Mouse (Mus musculus) stomach, embryonic 16.5 days (tissue): Measurements from ENCODE around the gene Acsl4. TPM values are rescaled to one million over a fixed set of nuclear protein-coding genes. Genes with fewer than 3 reads are reported as not detected.
A peak's percentile ranks its signal among the peaks of the same experiment; 100 is the strongest.

Source experiments
- ATAC-seq: fragments of 200-750 bp; cut with Nextera tagmentation; 2 replicates; pipeline ENCODE4 v1.8.0; 2017; ENCODE audit warnings: moderate number of reproducible peaks, moderate TSS enrichment; ENCODE audit not compliant: insufficient read depth, low FRiP score
- H3K27ac ChIP-seq: fragments of 300-500 bp; sonication (generic); 2 replicates; pipeline ENCODE4 v1.5.1; 2014; ENCODE audit warnings: low read length
- H3K27me3 ChIP-seq: fragments of 300-500 bp; sonication (generic); 2 replicates; pipeline ENCODE4 v1.6.1; 2014; ENCODE audit warnings: low read length, control low read depth, mixed read lengths; ENCODE audit not compliant: control insufficient read depth, insufficient read depth
- H3K36me3 ChIP-seq: fragments of 300-500 bp; sonication (generic); 2 replicates; pipeline ENCODE4 v1.6.1; 2014; ENCODE audit warnings: low read length; ENCODE audit not compliant: control insufficient read depth, insufficient read depth
- H3K4me1 ChIP-seq: fragments of 300-500 bp; sonication (generic); 2 replicates; pipeline ENCODE4 v1.6.1; 2014; ENCODE audit warnings: low read length, control low read depth, mixed read lengths; ENCODE audit not compliant: control insufficient read depth, insufficient read depth
- H3K4me2 ChIP-seq: fragments of 300-500 bp; sonication (generic); 2 replicates; pipeline ENCODE4 v1.6.1; 2014; ENCODE audit warnings: low read depth, low read length, mixed read lengths
- H3K4me3 ChIP-seq: fragments of 300-500 bp; sonication (generic); replicated peaks from 2 replicates; pipeline ENCODE4 v1.5.1; 2014; ENCODE audit warnings: mild to moderate bottlenecking, low read length
- H3K9ac ChIP-seq: fragments of 300-500 bp; sonication (generic); 2 replicates; pipeline ENCODE4 v1.6.1; 2014; ENCODE audit warnings: low read length
- H3K9me3 ChIP-seq: fragments of 300-500 bp; sonication (generic); replicated peaks from 2 replicates; pipeline ENCODE4 v1.6.1; 2016; ENCODE audit warnings: low read length, control low read depth; ENCODE audit not compliant: control insufficient read depth
- WGBS: fragments of 180-500 bp; shearing (Covaris S2); extraction: QIAGEN DNeasy Blood & Tissue Kit; methylation state at CpG from one replicate; pipeline ENCODE4 v1.1.7; 2014; 5-methylcytosine and 5-hydroxymethylcytosine counted together
- polyA plus RNA-seq: library from polyadenylated mRNA; unstranded; fragments of >200 nt; fragmentation: Nextera tagmentation; extraction: Ambion mirVana; gene quantifications from 2 replicates; pipeline ENCODE4 v1.2.1, GENCODE M21; 2015

The Acsl4 gene
- polyA plus RNA-seq, 1 experiment from 2014 or later = 14.6 TPM

DNA sequence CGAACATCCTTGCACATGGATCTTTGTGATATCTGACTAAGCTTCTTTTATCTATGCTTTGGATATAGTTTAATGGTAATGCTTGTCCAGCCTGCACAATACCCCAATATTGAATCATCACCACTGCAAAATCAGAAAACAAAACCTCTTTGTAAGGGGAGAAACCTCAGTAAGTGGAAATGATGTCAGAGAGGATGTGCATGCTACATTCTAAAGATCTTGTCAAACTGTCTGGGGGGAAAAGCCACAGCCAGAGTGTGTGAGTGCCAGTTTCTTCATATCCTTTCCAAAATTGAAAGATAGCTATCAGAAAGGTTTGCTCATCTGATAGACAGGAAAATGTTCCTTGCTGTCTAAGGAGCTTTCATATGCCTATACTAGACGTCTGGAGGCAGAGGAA lies 8.3 kb upstream of the Acsl4 start:
- Histone ChIP-seq H3K36me3 (no peaks in the 10 kb centered on the region), H3K4me1 (no peaks in the 10 kb centered on the region), H3K9ac (no peak overlapping the region), H3K27me3 (no peaks in the 10 kb centered on the region), H3K27ac (no peak overlapping the region), H3K4me2 (no peak overlapping the region), H3K9me3 (no peaks in the 10 kb centered on the region), H3K4me3 (no peak overlapping the region)
- WGBS = 70% methylated on average over 2 of the region's 2 CpGs
- ATAC-seq = no peak

DNA sequence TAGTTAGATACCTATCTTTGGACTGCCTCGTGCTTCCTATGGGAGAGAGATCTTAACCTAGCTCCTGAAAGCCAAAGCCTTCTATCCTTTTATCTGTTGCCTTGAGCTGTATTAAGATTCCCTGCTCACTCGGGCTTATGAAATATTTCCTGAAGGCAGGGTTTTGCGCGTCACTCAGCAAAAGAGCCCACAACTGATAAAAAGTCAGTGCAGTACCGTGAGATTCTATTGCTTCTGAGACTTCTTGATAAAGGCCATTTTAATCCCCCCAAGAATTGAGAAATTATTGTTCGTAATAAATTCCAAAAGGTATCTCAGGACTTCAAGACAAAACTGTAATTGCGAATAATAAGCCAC lies 552 bp upstream of the Acsl4 start:
- WGBS = 30% methylated on average over 7 of the region's 7 CpGs
- no peaks in the 10 kb centered on the region for H3K9me3 ChIP-seq
- peak overlapping the region; percentile 64 for H3K4me3 ChIP-seq
- no peaks in the 10 kb centered on the region for H3K4me1 ChIP-seq
- peak overlapping the region; percentile 65; the same call in 1 of the 2 replicates for H3K27ac ChIP-seq
- H3K27me3 ChIP-seq = peaks cover 3% of the 10 kb centered on the region; the same call in 1 of the 2 replicates
- ATAC-seq = no peak
- H3K9ac ChIP-seq = peak overlapping the region; percentile 70
- H3K4me2 ChIP-seq = peak overlapping the region; percentile 59
- H3K36me3 ChIP-seq = no peaks in the 10 kb centered on the region

DNA sequence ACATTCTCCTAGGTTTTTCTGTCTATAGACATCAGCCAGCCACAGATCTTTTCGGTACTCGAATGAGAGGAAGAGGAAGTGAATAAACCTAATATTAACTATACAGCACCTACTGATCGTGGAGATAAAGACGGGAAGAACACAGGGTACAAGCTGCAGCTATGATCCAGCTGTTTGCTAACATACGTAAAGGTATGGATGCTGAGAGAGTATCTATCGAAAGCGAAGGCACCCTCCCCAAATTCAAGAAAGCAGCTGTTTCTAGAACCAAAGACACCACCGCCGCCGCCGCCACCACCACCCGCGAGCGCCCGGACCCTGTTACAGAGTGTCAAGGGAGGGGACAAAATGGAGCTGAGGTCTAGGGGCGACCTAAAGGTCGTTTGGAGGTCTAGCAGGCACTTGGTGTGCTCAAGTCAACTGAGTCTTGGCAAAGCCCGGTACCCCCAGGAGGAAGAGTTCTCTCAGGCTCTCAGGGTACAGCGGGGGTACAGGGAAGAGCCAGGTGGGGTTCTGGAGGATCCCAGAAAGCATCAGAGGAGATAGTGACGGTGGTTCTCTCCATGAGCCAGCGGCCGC lies 665 bp downstream of the Acsl4 start:
- peaks cover 3% of the 10 kb centered on the region; the same call in 1 of the 2 replicates for H3K27me3 ChIP-seq
- no peaks in the 10 kb centered on the region for H3K4me1 ChIP-seq
- no peaks in the 10 kb centered on the region for H3K36me3 ChIP-seq
- H3K9me3 ChIP-seq = no peaks in the 10 kb centered on the region
- H3K4me3 ChIP-seq = peak overlapping the region; percentile 64
- ATAC-seq = peak; percentile 22; the same call in 1 of the 2 replicates
- peak overlapping the region; percentile 49; the same call in 1 of the 2 replicates for H3K27ac ChIP-seq
- peak overlapping the region; percentile 73 for H3K9ac ChIP-seq
- H3K4me2 ChIP-seq = peak overlapping the region; percentile 59
- 14% methylated on average over 22 of the region's 22 CpGs for WGBS

DNA sequence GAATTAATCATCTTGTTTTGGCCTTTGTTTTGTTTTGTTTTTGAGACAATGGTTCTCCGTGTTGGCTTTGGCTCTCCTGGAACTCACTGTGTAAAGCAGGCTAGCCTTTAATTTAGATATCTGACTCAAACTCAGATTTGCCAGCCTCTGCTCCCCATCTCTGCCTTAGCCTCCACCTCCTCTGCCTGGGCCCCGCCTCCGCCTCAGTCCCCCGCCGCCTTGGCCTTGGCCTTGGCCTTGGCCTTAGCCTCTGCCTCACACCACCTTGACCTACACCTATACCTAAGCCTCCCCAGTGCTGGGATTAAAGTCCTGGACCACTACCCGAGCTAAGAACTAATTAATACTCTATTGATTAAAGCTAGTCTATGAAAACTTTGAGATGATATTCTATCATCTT lies 2.2 kb downstream of the Acsl4 start:
- Histone ChIP-seq H3K4me3 (no peak overlapping the region), H3K27ac (no peak overlapping the region), H3K4me1 (no peaks in the 10 kb centered on the region), H3K9ac (no peak overlapping the region), H3K4me2 (no peak overlapping the region), H3K36me3 (no peaks in the 10 kb centered on the region), H3K9me3 (no peaks in the 10 kb centered on the region), H3K27me3 (peaks cover 3% of the 10 kb centered on the region; the same call in 1 of the 2 replicates)
- 77% methylated on average over 6 of the region's 6 CpGs for WGBS
- no peak for ATAC-seq

DNA sequence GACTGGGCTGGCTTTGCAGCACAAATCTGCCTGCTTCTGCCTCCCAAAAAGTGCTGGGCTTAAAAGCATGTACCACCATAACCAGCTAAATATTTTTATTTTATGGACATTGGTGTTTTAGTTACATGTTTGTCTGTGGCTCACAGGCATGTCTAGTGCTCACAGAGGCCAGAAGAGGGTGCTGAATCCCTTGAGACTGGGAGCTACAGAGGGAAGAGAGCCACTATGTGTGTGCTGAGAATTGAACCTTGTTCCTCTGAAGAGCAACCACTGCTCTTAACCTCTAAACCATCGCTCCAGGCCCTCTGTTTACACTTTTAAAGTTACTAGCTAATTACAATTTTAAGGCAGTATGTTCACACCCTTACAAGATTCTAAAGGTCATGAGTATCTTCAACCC lies 2.7 kb downstream of the Acsl4 start:
- peaks cover 3% of the 10 kb centered on the region; the same call in 1 of the 2 replicates for H3K27me3 ChIP-seq
- H3K36me3 ChIP-seq = no peaks in the 10 kb centered on the region
- no peak overlapping the region for H3K4me3 ChIP-seq
- no peak for ATAC-seq
- H3K27ac ChIP-seq = no peak overlapping the region
- H3K4me1 ChIP-seq = no peaks in the 10 kb centered on the region
- H3K9me3 ChIP-seq = no peaks in the 10 kb centered on the region
- 91% methylated on average over 1 of the region's 1 CpGs for WGBS
- H3K4me2 ChIP-seq = no peak overlapping the region
- no peak overlapping the region for H3K9ac ChIP-seq

DNA sequence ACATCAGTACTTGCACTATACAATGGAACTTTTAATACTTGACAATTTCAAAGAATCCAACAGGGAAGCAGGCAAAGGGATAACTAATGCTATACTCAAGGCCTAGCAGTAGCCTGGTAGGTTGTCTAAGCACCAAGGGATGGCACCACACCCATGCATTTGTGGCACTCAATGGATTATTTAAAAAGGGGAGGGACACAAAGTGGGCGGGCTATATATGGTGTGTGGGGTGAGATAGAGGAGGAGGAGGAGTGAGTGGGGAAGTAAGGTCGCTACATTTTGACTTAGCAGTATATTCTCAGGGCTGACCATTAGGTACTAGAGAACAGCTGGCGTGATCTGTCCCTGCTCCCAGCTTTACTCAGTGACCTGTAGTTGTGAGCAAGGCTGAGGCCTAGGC lies 5.4 kb downstream of the Acsl4 start:
- Histone ChIP-seq H3K4me1 (no peaks in the 10 kb centered on the region), H3K9ac (no peak overlapping the region), H3K9me3 (no peaks in the 10 kb centered on the region), H3K4me3 (no peak overlapping the region), H3K4me2 (no peak overlapping the region), H3K27me3 (peaks cover 3% of the 10 kb centered on the region; the same call in 1 of the 2 replicates), H3K27ac (no peak overlapping the region), H3K36me3 (no peaks in the 10 kb centered on the region)
- no peak for ATAC-seq
- 76% methylated on average over 3 of the region's 3 CpGs for WGBS

DNA sequence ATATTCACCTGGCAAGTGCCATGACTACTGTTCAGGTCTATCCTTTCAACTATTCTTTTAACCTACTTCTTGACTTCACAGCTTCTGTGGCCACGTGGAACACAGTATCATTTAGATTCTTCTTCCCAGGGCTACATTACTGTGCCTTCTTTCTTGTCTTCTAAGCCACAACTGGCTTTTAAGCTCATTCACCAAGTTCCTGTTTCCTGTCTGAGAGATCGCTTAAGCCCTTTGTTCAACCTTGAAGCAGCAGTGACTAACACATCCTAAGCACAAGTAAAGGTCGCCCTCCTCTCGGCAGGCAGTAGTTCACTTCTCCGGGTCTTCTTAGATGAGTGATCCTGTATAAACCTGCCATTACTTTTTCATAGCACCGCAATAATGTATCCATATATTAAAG lies 10.4 kb downstream of the Acsl4 start:
- no peaks in the 10 kb centered on the region for H3K4me1 ChIP-seq
- WGBS = 80% methylated on average over 6 of the region's 6 CpGs
- no peaks in the 10 kb centered on the region for H3K27me3 ChIP-seq
- no peaks in the 10 kb centered on the region for H3K36me3 ChIP-seq
- no peak overlapping the region for H3K4me2 ChIP-seq
- no peaks in the 10 kb centered on the region for H3K9me3 ChIP-seq
- no peak overlapping the region for H3K27ac ChIP-seq
- no peak overlapping the region for H3K4me3 ChIP-seq
- no peak for ATAC-seq
- H3K9ac ChIP-seq = no peak overlapping the region

DNA sequence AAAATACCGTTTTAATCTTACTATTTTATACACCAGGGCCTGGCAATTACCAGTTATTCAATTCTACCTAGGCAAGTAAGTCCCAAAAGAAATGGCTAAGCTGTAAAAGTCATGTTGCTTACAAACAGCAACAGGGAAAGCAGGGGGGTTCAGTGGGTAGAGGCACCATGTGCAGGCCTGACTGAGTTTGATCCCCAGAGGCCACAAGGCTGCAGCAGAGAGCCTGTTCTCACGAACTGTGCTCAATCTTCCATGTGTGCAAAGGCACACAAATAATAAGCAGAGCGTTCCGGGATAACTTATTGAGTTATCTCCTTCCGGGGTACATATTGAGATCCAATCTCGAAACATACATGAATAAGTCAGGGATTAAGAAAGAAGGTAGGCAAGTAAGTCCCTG lies 12.3 kb downstream of the Acsl4 start:
- H3K9ac ChIP-seq = no peak overlapping the region
- no peak overlapping the region for H3K4me2 ChIP-seq
- no peak for ATAC-seq
- H3K27ac ChIP-seq = no peak overlapping the region
- H3K36me3 ChIP-seq = no peaks in the 10 kb centered on the region
- no peaks in the 10 kb centered on the region for H3K4me1 ChIP-seq
- H3K27me3 ChIP-seq = no peaks in the 10 kb centered on the region
- H3K4me3 ChIP-seq = no peak overlapping the region
- no peaks in the 10 kb centered on the region for H3K9me3 ChIP-seq
- 79% methylated on average over 6 of the region's 6 CpGs for WGBS

DNA sequence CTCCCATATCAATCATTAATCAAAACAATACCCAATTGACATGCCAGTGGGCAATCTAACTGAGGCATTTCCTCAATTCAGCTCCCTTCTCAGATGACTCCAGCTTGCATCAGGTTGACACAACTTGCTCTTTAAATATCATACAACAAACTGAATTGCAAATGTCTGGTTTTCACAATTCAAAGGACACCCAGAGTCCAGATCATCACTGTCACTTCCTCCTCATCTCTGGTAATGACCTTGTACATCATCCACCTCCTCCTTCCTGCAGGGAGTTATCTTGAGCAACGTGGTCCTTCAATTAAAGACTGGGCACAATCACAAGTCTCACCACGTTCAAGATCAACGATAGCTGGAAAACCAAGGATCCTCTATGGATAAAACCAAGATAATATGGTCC lies 13.0 kb downstream of the Acsl4 start:
- 85% methylated on average over 3 of the region's 3 CpGs for WGBS
- ATAC-seq = no peak
- Histone ChIP-seq H3K9ac (no peak overlapping the region), H3K9me3 (no peaks in the 10 kb centered on the region), H3K36me3 (no peaks in the 10 kb centered on the region), H3K4me3 (no peak overlapping the region), H3K4me2 (no peak overlapping the region), H3K27me3 (no peaks in the 10 kb centered on the region), H3K27ac (no peak overlapping the region), H3K4me1 (no peaks in the 10 kb centered on the region)
